Mouse (Mus musculus): ENCODE data around the gene Aptx. TPM values are rescaled to one million over a fixed set of nuclear protein-coding genes. Genes with fewer than 3 reads are reported as not detected.

Gene Aptx
- 5.5 and 8.3 TPM in 2 replicates for polyA plus RNA-seq (2012; rRNA removed)

DNA sequence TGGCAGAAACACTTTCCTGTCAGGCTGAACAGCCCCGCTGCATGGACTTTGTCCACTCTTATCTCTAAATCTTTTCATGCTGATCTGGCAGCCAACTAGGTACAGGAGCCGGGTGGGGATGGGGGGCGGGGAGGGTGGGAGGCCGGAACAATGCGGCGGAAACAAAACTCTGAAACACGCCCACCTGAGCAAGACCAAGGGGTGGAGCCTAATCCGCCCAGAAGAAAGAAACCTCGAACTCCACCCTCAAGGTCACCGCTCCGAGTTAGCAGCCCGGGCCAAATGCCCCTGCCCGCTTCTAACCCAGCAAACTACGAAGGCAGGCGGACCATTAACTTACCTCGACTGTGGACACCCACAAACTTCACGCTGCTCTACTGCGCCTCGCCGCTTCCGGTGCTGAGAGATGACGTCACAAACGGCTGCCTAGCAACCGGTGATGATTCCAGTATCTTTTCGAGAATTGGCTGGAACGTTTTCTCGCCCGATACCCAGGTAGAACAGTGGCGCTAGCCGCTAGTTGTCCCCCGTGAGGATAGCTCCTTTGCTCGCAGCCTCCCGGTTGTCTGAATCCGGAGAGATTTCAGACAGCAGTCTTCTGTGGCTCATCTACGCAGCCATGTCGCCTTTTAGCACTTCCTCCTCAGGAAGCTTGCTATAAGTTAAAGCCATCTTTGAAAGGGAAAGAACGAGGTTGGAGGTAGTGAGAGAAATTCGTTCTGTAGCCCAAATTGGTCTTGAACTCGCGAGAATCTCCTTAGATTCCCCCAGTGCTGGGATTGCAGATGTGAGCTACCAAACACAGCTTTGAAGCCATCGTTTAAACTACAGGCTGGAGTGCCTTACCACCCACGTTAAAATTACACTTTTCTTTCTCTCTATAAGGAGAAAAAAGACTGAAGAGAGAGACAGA, at the start of gene Aptx:
Gene Aptx (minus strand): TSS at position 398 of the 913 bp plus-strand sequence.
- peaks cover 13% of the 10 kb centered on the region for H3K4me1 ChIP-seq (ENCODE audit: control insufficient read depth, insufficient read depth, low read length)
- H3K4me3 ChIP-seq (replicated peaks; ENCODE audit: extremely low read depth, low read depth, low read length): peak within 1 kb of the TSS; percentile 90
- under 1% methylated on average over 42 of the region's 42 CpGs for WGBS
- TF ChIP-seq POLR2A (IDR thresholded peaks at IDR 0.05; ENCODE audit: borderline replicate concordance, extremely low read depth, low read depth, low read length) (peak; percentile 87; the same call in 1 of the 2 replicates), CTCF (IDR thresholded peaks at IDR 0.05; ENCODE audit: insufficient read depth, low read length) (no peak)
- peak; percentile 97 for DNase-seq

GRCm38 (mm10) chr4:40735351-40735750, 32.4 kb upstream of the Aptx start:
- DNase-seq: no peak
- TF ChIP-seq POLR2A (IDR thresholded peaks at IDR 0.05; ENCODE audit: borderline replicate concordance, extremely low read depth, low read depth, low read length) (no peak), CTCF (IDR thresholded peaks at IDR 0.05; ENCODE audit: insufficient read depth, low read length) (no peak)
- H3K4me1 ChIP-seq (ENCODE audit: control insufficient read depth, insufficient read depth, low read length): no peaks in the 10 kb centered on the region
- whole genome bisulfite sequencing: 66% methylated on average over 1 of the region's 1 CpGs
- no peak overlapping the region for H3K4me3 ChIP-seq (replicated peaks; ENCODE audit: extremely low read depth, low read depth, low read length)

DNA sequence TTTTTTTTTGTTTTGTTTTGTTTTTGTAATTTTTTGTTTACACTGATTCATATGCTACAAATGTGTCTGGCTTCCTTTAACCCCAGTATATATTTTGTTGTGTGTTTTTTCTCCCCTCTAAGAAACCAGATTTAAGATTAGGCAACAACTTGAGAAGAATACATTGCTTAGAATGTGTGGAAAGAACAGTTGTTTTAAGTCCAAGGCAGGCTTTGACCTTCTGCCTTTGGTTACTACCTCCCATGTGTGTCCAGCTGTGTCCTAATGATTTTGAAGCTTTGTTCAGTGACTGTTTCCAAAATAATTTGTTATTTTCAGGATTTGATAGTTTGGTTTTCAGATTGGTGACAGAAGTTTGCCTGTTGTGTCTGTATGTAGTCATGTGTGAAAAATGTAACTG, 28.3 kb upstream of the Aptx start:
- DNase-seq: no peak
- TF ChIP-seq CTCF (IDR thresholded peaks at IDR 0.05; ENCODE audit: insufficient read depth, low read length) (no peak), POLR2A (IDR thresholded peaks at IDR 0.05; ENCODE audit: borderline replicate concordance, extremely low read depth, low read depth, low read length) (no peak)
- peaks cover 2% of the 10 kb centered on the region; the same call in 1 of the 2 replicates for H3K4me1 ChIP-seq (ENCODE audit: control insufficient read depth, insufficient read depth, low read length)
- no peak overlapping the region for H3K4me3 ChIP-seq (replicated peaks; ENCODE audit: extremely low read depth, low read depth, low read length)

- Histone ChIP-seq H3K4me1 (ENCODE audit: control insufficient read depth, insufficient read depth, low read length) (peaks cover 7% of the 10 kb centered on the region), H3K4me3 (replicated peaks; ENCODE audit: extremely low read depth, low read depth, low read length) (no peak overlapping the region)
- DNase-seq: no peak
- TF ChIP-seq POLR2A (IDR thresholded peaks at IDR 0.05; ENCODE audit: borderline replicate concordance, extremely low read depth, low read depth, low read length) (no peak), CTCF (IDR thresholded peaks at IDR 0.05; ENCODE audit: insufficient read depth, low read length) (no peak)
- 67% methylated on average over 1 of the region's 1 CpGs for WGBS
These were observed 24.3 kb upstream of the Aptx start for GRCm38 (mm10) chr4:40727247-40727646.

DNA sequence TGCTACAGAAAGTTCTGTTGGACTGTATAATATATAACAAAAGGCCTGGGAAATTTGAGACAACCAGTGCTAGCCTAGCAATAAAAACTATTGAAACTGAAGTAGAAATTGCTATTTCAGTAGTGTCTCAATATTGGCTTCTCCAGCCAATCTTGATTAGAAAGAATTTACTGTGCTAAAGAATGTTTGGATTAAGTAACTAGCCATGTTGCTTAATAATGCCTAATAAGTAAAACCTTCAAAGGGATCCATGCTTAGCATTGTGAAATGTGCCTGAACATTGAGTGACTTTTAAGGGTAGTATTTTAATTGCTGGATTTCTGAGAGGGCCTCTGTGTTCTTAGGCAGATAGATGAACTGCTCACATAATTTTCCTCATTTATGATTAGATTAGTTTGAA, 22.6 kb upstream of the Aptx start:
- DNase-seq: no peak

GRCm38 (mm10) chr4:40725141-40725540, 22.1 kb upstream of the Aptx start:
- WGBS: 48% methylated on average over 7 of the region's 7 CpGs
- DNase-seq: no peak
- Histone ChIP-seq H3K4me3 (replicated peaks; ENCODE audit: extremely low read depth, low read depth, low read length) (no peak overlapping the region), H3K4me1 (ENCODE audit: control insufficient read depth, insufficient read depth, low read length) (peaks cover 17% of the 10 kb centered on the region)
- TF ChIP-seq POLR2A (IDR thresholded peaks at IDR 0.05; ENCODE audit: borderline replicate concordance, extremely low read depth, low read depth, low read length) (no peak), CTCF (IDR thresholded peaks at IDR 0.05; ENCODE audit: insufficient read depth, low read length) (no peak)

More for the DNA sequence above, 22.6 kb upstream of the Aptx start:
- Histone ChIP-seq H3K4me3 (replicated peaks; ENCODE audit: extremely low read depth, low read depth, low read length) (no peak overlapping the region), H3K4me1 (ENCODE audit: control insufficient read depth, insufficient read depth, low read length) (peaks cover 17% of the 10 kb centered on the region)
- TF ChIP-seq CTCF (IDR thresholded peaks at IDR 0.05; ENCODE audit: insufficient read depth, low read length): no peak
- TF ChIP-seq POLR2A (IDR thresholded peaks at IDR 0.05; ENCODE audit: borderline replicate concordance, extremely low read depth, low read depth, low read length): no peak

GRCm38 (mm10) chr4:40722687-40723460, 19.9 kb upstream of the Aptx start:
- H3K4me3 ChIP-seq (replicated peaks; ENCODE audit: extremely low read depth, low read depth, low read length): peak overlapping the region; percentile 99
- TF ChIP-seq CTCF (IDR thresholded peaks at IDR 0.05; ENCODE audit: insufficient read depth, low read length) (no peak), POLR2A (IDR thresholded peaks at IDR 0.05; ENCODE audit: borderline replicate concordance, extremely low read depth, low read depth, low read length) (no peak; the same call in none of the 2 replicates)
- WGBS: 1% methylated on average over 53 of the region's 62 CpGs
- peak; percentile 77 for DNase-seq
- H3K4me1 ChIP-seq (ENCODE audit: control insufficient read depth, insufficient read depth, low read length): peaks cover 17% of the 10 kb centered on the region

GRCm38 (mm10) chr4:40722011-40722666, 19.1 kb upstream of the Aptx start, which contains the start of gene Dnaja1:
Dnaja1 (plus strand) TSS chr4:40722150.
- H3K4me3 ChIP-seq (replicated peaks; ENCODE audit: extremely low read depth, low read depth, low read length): peak within 1 kb of the TSS; percentile 99
- H3K4me1 ChIP-seq (ENCODE audit: control insufficient read depth, insufficient read depth, low read length): peaks cover 17% of the 10 kb centered on the region
- under 1% methylated on average over 53 of the region's 54 CpGs for WGBS
- DNase-seq: peak; percentile 98
- peak; percentile 89 for TF ChIP-seq POLR2A (IDR thresholded peaks at IDR 0.05; ENCODE audit: borderline replicate concordance, extremely low read depth, low read depth, low read length)
- no peak for TF ChIP-seq CTCF (IDR thresholded peaks at IDR 0.05; ENCODE audit: insufficient read depth, low read length)

GRCm38 (mm10) chr4:40720910-40721309, 17.9 kb upstream of the Aptx start:
- Histone ChIP-seq H3K4me1 (ENCODE audit: control insufficient read depth, insufficient read depth, low read length) (peaks cover 14% of the 10 kb centered on the region), H3K4me3 (replicated peaks; ENCODE audit: extremely low read depth, low read depth, low read length) (no peak overlapping the region)
- no peak for DNase-seq
- 87% methylated on average over 8 of the region's 8 CpGs for WGBS
- TF ChIP-seq POLR2A (IDR thresholded peaks at IDR 0.05; ENCODE audit: borderline replicate concordance, extremely low read depth, low read depth, low read length): no peak
- TF ChIP-seq CTCF (IDR thresholded peaks at IDR 0.05; ENCODE audit: insufficient read depth, low read length): no peak

Data from lung, adult 2 months (tissue).